Mouse (Mus musculus): ENCODE measurements around the gene Otud5. TPM values are rescaled to one million over a fixed set of nuclear protein-coding genes. Genes with fewer than 3 reads are reported as not detected.
"Not testable (repeated sequence)": the region's sequence is repeated elsewhere in the genome, so short reads cannot be mapped to it uniquely, and the experiment has no call there.

The Otud5 gene
- total RNA-seq, 2 experiments from 2014 or later, result 74.8 to 83.2 TPM

DNA sequence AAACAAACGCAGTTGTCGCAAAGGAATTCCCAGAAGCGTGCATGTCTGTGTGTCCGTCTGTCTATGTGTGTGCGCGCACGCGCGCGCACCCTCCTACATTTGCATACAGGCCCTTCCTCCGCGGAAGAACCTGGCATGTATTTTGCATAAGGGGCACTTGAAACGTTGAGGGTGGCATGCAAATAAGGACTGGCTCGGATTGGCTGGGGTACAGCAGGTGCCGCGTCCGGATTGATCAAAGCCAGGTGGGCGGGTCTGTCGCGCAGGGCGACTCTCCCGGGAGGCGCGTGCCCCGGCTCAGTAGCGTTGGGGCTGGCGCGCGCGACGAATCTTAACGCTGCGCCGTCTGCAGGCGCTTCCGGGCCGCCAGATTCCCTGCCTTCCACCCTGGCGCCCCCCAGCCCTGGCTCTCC lies 36.8 kb downstream of the Otud5 start, which contains the start of gene Pim2:
Gene Pim2, plus strand, starts transcription at position 256 of the 413 bp plus-strand sequence.
- intact Hi-C loops (cut with DNase I), result loop anchor here (5.0 kb wide), 1 partner anchor 36 kb away; the partner anchor contains the start of gene Otud5
- peak; percentile 82 to 87 for DNase-seq (ENCODE audit: low spot score in 2 of 2)

DNA sequence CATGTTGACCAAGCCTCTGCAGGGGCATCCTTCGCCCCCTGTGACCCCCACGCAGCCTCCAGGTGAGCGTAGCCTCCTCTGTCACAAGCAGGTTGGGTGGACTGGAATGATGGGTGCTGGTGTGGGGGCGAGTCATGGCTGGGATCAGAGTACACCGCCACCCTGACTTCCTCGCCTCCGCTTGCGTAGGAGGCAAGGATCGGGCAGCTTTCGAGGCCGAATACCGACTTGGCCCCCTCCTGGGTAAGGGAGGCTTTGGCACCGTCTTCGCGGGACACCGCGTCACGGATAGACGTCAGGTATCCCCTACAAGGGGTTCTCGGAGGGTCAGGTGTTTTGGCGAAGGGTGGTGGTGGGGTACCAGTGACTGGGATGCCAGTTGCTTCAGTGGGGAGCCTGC lies 37.3 kb downstream of the Otud5 start:
- peak; percentile 26 to 28 for DNase-seq (ENCODE audit: low spot score in 2 of 2)
- intact Hi-C loops (cut with DNase I), result loop anchor here (5.0 kb wide), 1 partner anchor 36 kb away; the partner anchor contains the start of gene Otud5

GRCm38 (mm10) chrX:7879819-7880218 lies 38.7 kb downstream of the Otud5 start:
- peak; percentile 60 to 80 for DNase-seq (ENCODE audit: low spot score in 2 of 2)
- intact Hi-C loops (cut with DNase I), result loop anchor here (5.0 kb wide), 1 partner anchor 38 kb away; the partner anchor contains the start of gene Otud5

DNA sequence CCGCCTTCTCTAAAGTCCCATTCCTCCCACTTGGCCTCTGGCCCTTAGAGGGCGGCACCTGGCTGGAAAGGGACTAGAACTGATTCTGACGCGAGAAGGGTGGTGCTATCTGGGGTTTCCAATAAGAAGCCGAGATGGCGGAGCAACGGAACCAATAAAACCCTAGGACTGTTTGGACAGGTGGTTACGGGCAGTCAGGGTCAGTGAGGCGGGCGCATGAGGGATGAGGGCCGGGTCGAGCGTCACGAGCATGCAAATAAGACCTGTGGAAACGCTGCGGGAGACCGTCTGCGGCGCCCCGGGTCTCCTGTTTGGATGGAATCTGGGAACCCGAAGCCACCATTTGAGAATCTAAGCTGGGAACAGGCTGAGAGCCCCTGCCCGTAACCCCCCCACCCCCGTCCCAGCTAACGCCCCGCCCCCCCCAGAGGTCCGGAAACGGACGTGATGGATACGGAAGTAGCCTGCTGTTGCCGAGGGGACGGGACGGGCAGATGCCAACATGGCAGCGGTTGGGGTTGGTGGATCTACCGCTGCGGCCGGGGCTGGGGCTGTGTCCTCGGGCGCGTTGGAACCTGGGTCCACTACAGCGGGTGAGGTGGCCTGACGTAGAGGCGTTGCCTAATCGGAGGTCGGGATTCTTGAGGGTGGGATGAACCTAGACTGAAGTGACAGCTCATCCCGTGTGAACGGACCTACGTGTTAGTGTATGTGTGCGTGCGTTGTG lies 42.8 kb downstream of the Otud5 start, which contains the start of gene Slc35a2:
Gene Slc35a2, plus strand, starts transcription at position 188 of the 727 bp plus-strand sequence.
- peak; percentile 78 to 89 for DNase-seq (ENCODE audit: low spot score in 2 of 2)
- intact Hi-C loops (cut with DNase I), result no loop called here

- no peak for DNase-seq (ENCODE audit: low spot score in 2 of 2)
- intact Hi-C loops (cut with DNase I), result no loop called here
Observed at GRCm38 (mm10) chrX:7898211-7898610, 57.0 kb downstream of the Otud5 start.

DNA sequence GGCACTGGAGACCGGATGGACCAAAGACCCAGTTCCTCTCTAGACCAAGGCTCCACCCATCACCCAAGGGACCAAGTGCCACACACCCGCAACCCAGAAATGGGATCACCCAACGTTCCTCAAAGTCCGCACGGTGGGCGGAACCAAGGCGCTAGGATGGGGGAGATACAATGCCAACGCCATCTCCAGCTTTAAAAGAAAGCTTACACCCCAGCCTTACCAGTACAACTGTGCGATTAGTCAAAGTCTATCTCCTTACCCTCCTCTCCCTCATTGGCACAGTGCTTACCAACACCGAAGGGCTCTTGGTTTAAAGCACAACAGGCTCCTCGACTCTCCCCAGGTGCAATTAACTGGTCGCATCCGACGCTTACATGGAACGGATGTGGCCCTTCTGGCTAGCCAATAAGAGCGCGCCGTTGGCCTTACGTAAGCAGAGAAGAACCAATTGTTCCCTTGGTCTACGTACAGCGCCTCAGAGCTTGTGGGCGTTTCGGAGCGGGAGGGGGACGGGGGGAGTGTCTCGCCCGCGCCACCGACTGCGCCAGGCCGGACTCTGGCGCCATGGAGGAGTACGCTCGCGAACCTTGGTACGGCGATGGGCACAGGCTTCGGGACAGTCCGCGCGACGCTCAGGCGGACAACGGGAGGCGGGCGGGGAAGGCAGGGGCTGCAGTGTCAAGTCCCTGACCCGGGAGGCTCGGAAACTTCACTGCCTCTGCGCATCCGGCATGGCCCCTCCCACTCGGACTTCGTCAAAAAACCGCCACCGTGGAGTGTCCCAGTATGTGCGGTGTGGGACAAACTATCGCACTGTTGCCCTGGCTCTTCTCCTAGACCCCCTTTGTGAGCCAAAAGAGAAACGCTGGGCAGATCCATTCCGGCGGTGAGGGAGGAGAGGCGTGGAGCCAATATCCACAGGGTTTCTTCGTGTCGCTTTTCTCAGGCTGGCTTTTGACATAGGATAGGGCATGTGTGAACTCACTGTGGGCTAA lies 58.0 kb downstream of the Otud5 start, which contains the start of the genes Pqbp1 and Timm17b:
Gene Pqbp1, minus strand, starts transcription at position 390 of the 995 bp plus-strand sequence.
Gene Timm17b, plus strand, starts transcription at position 478 of the 995 bp plus-strand sequence.
- peak; percentile 84 to 95 for DNase-seq (ENCODE audit: low spot score in 2 of 2)
- intact Hi-C loops (cut with DNase I), result loop anchor here (1.0 kb wide), 1 partner anchor 48 kb away; the partner anchor contains the start of gene Hdac6

GRCm38 (mm10) chrX:7904441-7904840 lies 63.3 kb downstream of the Otud5 start:
- DNase-seq (ENCODE audit: low spot score in 2 of 2), result no peak
- intact Hi-C loops (cut with DNase I), result no loop called here

- DNase-seq (ENCODE audit: low spot score in 2 of 2), result no peak
- intact Hi-C loops (cut with DNase I), result no loop called here
Observed at GRCm38 (mm10) chrX:7907735-7908134, 66.6 kb downstream of the Otud5 start, which contains the start of gene Gm10491. Gene Gm10491, minus strand, starts transcription at chrX:7907835.

GRCm38 (mm10) chrX:7909242-7909641 lies 68.1 kb downstream of the Otud5 start, which contains the start of gene Gm10490:
Gene Gm10490, plus strand, starts transcription at chrX:7909542.
- DNase-seq (ENCODE audit: low spot score in 2 of 2), result not testable (repeated sequence)

GRCm38 (mm10) chrX:7910473-7910872 lies 69.3 kb downstream of the Otud5 start:
- intact Hi-C loops (cut with DNase I), result loop anchor here (5.0 to 10.0 kb wide), 2 partner anchors 107 to 204 kb away; partner anchors contain the start of gene Glod5
- no peak for DNase-seq (ENCODE audit: low spot score in 2 of 2)

More at GRCm38 (mm10) chrX:7909242-7909641, 68.1 kb downstream of the Otud5 start, which contains the start of gene Gm10490:
- intact Hi-C loops (cut with DNase I), result not testable (repeated sequence)

- not testable (repeated sequence) for DNase-seq (ENCODE audit: low spot score in 2 of 2)
- intact Hi-C loops (cut with DNase I), result loop anchor here (10.0 kb wide), 1 partner anchor 199 kb away; no protein-coding TSS in a partner anchor
Observed at GRCm38 (mm10) chrX:7915669-7916068, 74.5 kb downstream of the Otud5 start.

GRCm38 (mm10) chrX:7917960-7918359 lies 76.8 kb downstream of the Otud5 start:
- DNase-seq (ENCODE audit: low spot score in 2 of 2), result not testable (repeated sequence)
- intact Hi-C loops (cut with DNase I), result loop anchor here (10.0 kb wide), 1 partner anchor 197 kb away; no protein-coding TSS in a partner anchor

DNA sequence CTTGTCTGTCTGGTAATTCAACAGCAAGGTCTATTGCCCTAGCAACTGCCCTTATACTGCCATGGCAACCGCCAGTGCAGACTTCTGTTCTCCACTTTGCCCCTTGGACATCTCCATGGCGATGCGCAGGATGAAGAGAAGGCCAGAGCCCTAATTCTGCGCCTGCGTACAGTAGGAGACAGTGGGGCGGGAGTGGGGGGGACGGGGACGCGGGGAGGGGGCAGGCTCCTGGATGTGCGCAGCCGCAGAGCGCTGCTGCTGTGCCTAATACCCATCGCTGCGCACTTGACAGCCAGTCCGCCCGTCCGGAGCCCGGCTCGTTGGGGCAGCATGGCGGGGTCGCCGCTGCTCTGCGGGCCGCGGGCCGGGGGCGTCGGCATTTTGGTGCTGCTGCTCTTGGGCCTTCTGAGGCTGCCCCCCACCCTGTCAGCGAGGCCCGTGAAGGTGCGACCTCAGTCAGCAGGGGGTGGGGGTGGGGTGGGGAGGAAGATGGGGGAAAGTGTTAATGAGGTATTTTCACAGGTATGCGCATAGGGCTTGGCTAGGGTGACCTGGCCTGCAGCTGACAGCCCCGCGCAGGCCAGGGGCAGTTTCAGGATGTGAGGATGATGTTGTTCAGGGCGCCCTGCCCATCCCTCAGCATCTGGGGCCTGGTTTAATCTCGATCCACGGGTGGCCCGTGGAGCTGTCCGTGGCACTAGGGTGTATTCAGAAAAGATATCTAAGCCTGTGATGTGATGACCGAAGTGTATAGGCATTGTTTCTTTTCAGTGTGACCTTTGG lies 78.6 kb downstream of the Otud5 start, which contains the start of gene Pcsk1n:
Gene Pcsk1n, plus strand, starts transcription at position 222 of the 783 bp plus-strand sequence.
- intact Hi-C loops (cut with DNase I), result loop anchor here (10.0 kb wide), 1 partner anchor 195 kb away; no protein-coding TSS in a partner anchor
- peak; percentile 52 to 56 for DNase-seq (ENCODE audit: low spot score in 2 of 2)

DNA sequence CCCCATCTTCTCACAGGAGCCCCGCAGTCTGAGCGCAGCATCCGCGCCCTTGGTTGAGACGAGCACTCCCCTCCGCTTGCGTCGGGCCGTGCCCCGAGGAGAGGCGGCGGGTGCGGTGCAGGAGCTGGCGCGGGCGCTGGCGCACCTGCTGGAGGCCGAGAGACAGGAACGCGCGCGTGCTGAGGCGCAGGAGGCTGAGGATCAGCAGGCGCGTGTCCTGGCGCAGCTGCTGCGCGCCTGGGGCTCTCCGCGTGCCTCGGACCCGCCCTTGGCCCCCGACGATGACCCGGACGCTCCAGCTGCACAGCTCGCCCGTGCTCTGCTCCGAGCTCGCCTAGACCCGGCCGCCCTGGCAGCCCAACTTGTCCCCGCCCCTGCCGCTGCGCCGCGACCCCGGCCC lies 80.9 kb downstream of the Otud5 start:
- intact Hi-C loops (cut with DNase I), result no loop called here
- peak in 1 of 2 experiments; percentile 16 for DNase-seq (ENCODE audit: low spot score in 2 of 2)

Data from left cerebral cortex, postnatal 25 days (tissue).